Comparison of ENCODE assay signal across 12 mouse cellular contexts in the genomic region with DNA sequence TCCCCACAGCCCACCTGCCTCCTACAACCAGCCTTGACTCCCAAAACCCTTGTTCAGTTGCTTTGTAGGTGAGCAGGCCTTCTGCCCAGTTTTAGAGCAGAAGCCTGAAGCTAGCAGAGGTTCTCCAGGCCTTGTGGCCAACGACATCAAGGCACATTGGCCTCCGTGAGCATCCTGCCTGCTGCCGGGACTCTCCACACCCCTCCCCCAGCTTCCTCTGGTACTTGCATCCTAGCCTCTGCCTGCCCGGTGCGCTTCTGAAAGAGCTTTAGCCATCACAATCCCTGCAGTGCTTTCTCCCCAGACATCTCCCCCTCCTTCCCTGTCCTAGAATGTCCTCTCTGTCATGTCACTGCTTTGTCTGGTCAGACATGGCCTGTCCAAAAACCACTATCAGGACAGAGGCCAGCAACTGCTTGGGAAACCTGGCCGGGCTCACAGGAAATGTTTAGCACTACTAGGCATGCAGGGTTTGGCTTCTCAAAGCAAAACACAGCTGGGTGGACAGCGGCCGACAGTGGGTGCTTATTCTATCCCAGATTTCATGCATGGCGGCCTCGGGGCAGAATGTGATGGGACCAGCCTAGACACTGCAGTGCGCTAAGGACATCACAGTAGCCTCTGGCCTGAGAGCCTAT. TPM values are rescaled to one million over a fixed set of nuclear protein-coding genes. Genes with fewer than 3 reads are reported as not detected.
A peak's percentile ranks its signal among the peaks of the same experiment; 100 is the strongest.
DNase-seq lines count a peak whose midpoint lies in the region; ATAC-seq and TF ChIP-seq lines count a peak whose summit lies in the region.
"Had no signal": no experiment of that assay in that cellular context is flagged by ENCODE, and none has a peak within 500 bp of the region (broad histone marks: within the 10 kb centered on the region; RNA-seq: fewer than 3 reads in every experiment).

No protein-coding gene starts in this region.

- H3K4me3 ChIP-seq in forebrain, embryonic 10.5 days: no peak overlapping the region
- no peak overlapping the region for H3K4me3 ChIP-seq in forebrain, embryonic 14.5 days (ENCODE audit: low read depth, low read length)
- no peak overlapping the region for H3K4me3 ChIP-seq in liver, embryonic 13.5 days (replicated peaks)
- H3K4me3 ChIP-seq in liver, postnatal 0 days (ENCODE audit: low read depth, low read length): no peak overlapping the region

- no peak overlapping the region for H3K4me2 ChIP-seq in forebrain, embryonic 14.5 days (ENCODE audit: low read length)
- H3K4me2 ChIP-seq in liver, embryonic 13.5 days: no peak overlapping the region
- no peak overlapping the region for H3K4me2 ChIP-seq in liver, postnatal 0 days (ENCODE audit: low read depth, low read length)

- no peaks in the 10 kb centered on the region for H3K9me3 ChIP-seq in forebrain, embryonic 10.5 days
- H3K9me3 ChIP-seq in forebrain, embryonic 14.5 days (replicated peaks; ENCODE audit: control insufficient read depth, low read length): no peaks in the 10 kb centered on the region
- H3K9me3 ChIP-seq in liver, embryonic 13.5 days (replicated peaks): no peaks in the 10 kb centered on the region
- H3K9me3 ChIP-seq in liver, postnatal 0 days (ENCODE audit: low read length): no peaks in the 10 kb centered on the region

- peak overlapping the region; percentile 31; the same call in 1 of the 2 replicates for H3K27ac ChIP-seq in forebrain, embryonic 10.5 days
- no peak overlapping the region for H3K27ac ChIP-seq in forebrain, embryonic 14.5 days (ENCODE audit: low read depth, low read length)
- peak overlapping the region; percentile 23 for H3K27ac ChIP-seq in liver, embryonic 13.5 days
- H3K27ac ChIP-seq in liver, postnatal 0 days (ENCODE audit: low read depth): no peak overlapping the region
- H3K27ac ChIP-seq: liver, embryonic 14.5 days had no signal

- ATAC-seq in forebrain, embryonic 14.5 days: no peak
- ATAC-seq in liver, embryonic 13.5 days (ENCODE audit: low read depth): no peak
- no peak for ATAC-seq in liver, postnatal 0 days
- ATAC-seq: midbrain, embryonic 16.5 days had no signal

- TF ChIP-seq CTCF in liver, postnatal 0 days (IDR thresholded peaks at IDR 0.05; ENCODE audit: low read depth): no peak

- H3K36me3 ChIP-seq in forebrain, embryonic 10.5 days (replicated peaks): no peaks in the 10 kb centered on the region
- H3K36me3 ChIP-seq in forebrain, embryonic 14.5 days (ENCODE audit: control insufficient read depth, insufficient read depth, low read length): no peaks in the 10 kb centered on the region
- H3K36me3 ChIP-seq in liver, embryonic 13.5 days: no peaks in the 10 kb centered on the region
- no peaks in the 10 kb centered on the region for H3K36me3 ChIP-seq in liver, postnatal 0 days (replicated peaks; ENCODE audit: insufficient read depth, low read length)

- H3K27me3 ChIP-seq in forebrain, embryonic 10.5 days (ENCODE audit: poor library complexity, severe bottlenecking): no peaks in the 10 kb centered on the region
- no peaks in the 10 kb centered on the region for H3K27me3 ChIP-seq in forebrain, embryonic 14.5 days (replicated peaks; ENCODE audit: control insufficient read depth, insufficient read depth, low read length)
- H3K27me3 ChIP-seq in liver, embryonic 13.5 days: peaks cover 20% of the 10 kb centered on the region
- no peaks in the 10 kb centered on the region for H3K27me3 ChIP-seq in liver, postnatal 0 days (ENCODE audit: insufficient read depth, low read length)

- peaks cover 24% of the 10 kb centered on the region for H3K4me1 ChIP-seq in forebrain, embryonic 10.5 days
- H3K4me1 ChIP-seq in forebrain, embryonic 14.5 days (ENCODE audit: control insufficient read depth, insufficient read depth, low read length): no peaks in the 10 kb centered on the region
- H3K4me1 ChIP-seq in liver, embryonic 13.5 days (replicated peaks): peaks cover 93% of the 10 kb centered on the region
- peaks cover 17% of the 10 kb centered on the region for H3K4me1 ChIP-seq in liver, postnatal 0 days (ENCODE audit: insufficient read depth)

- no peak for DNase-seq in forebrain, embryonic 10.5 days (ENCODE audit: extremely low spot score, low spot score)
- DNase-seq in forebrain, embryonic 14.5 days (ENCODE audit: low spot score): no peak
- DNase-seq in liver, embryonic 13.5 days: no peak
- no peak for DNase-seq in liver, postnatal 0 days
- peak; percentile 47 to 60 for DNase-seq in heart, postnatal 14 days
- peak; percentile 64 to 87 for DNase-seq in lung, postnatal 4 days
- DNase-seq in urinary bladder, adult 18-20 months (ENCODE audit: low spot score in 2 of 2): no peak
- DNase-seq in layer of hippocampus, adult 9-10 months (ENCODE audit: low spot score): no peak
- DNase-seq: adrenal gland, postnatal 10 days; right cerebral cortex, postnatal 4 days had no signal

- WGBS in forebrain, embryonic 10.5 days: 62% methylated on average over 11 of the region's 11 CpGs
- 66% methylated on average over 11 of the region's 11 CpGs for WGBS in forebrain, embryonic 14.5 days
- 51% methylated on average over 11 of the region's 11 CpGs for WGBS in liver, embryonic 13.5 days (ENCODE audit: insufficient replicate concordance)
- 55% methylated on average over 11 of the region's 11 CpGs for WGBS in liver, postnatal 0 days (ENCODE audit: insufficient replicate concordance)

- no peak for TF ChIP-seq EP300 in liver, postnatal 0 days (IDR thresholded peaks at IDR 0.05; ENCODE audit: low read depth)

- no peak overlapping the region for H3K9ac ChIP-seq in forebrain, embryonic 14.5 days (ENCODE audit: low read length)
- no peak overlapping the region for H3K9ac ChIP-seq in liver, embryonic 13.5 days
- no peak overlapping the region for H3K9ac ChIP-seq in liver, postnatal 0 days (replicated peaks)
- H3K9ac ChIP-seq: liver, embryonic 14.5 days had no signal

- intact Hi-C loops in heart, postnatal 14 days (cut with DNase I): no loop called here

RNA-seq across cellular contexts. Expression of gene Ltbp2, which starts 24.8 kb away (rescaled TPM):
- polyA plus RNA-seq in forebrain, embryonic 10.5 days (2016; fragmentation: Nextera tagmentation; extraction: Ambion mirVana): 0.10 TPM in 1 of 2 replicates, not detected in the other
- 0.04 TPM in 1 of 2 replicates, not detected in the other for polyA plus RNA-seq in forebrain, embryonic 14.5 days (2014; fragmentation: Nextera tagmentation; extraction: Ambion mirVana)
- 0.10 and 0.15 TPM in 2 replicates for polyA plus RNA-seq in liver, embryonic 13.5 days (2015; fragmentation: Nextera tagmentation; extraction: Ambion mirVana)
- polyA plus RNA-seq in liver, postnatal 0 days (2015; fragmentation: Nextera tagmentation; extraction: Ambion mirVana): 0.31 and 0.59 TPM in 2 replicates
- total RNA-seq in heart, postnatal 14 days (2021): 1 to 10 TPM; 1.2 to 2.3 TPM

Comparison
In these comparisons a context has a peak if more than half of its experiments do, and no peak if none do; other contexts are left out.
1. H3K27ac ChIP-seq: peak in forebrain, embryonic 10.5 days (single experiment) and liver, embryonic 13.5 days (single experiment); none in forebrain, embryonic 14.5 days (single experiment) and liver, postnatal 0 days (single experiment).
2. DNase-seq: peak in heart, postnatal 14 days (2 of 2) and lung, postnatal 4 days (2 of 2); none in forebrain, embryonic 10.5 days (single experiment), forebrain, embryonic 14.5 days (single experiment), liver, embryonic 13.5 days (single experiment), liver, postnatal 0 days (single experiment), urinary bladder, adult 18-20 months (0 of 2) and layer of hippocampus, adult 9-10 months (single experiment).